Mouse (Mus musculus): ENCODE results near the gene Spata20.

Spata20 gene

DNA sequence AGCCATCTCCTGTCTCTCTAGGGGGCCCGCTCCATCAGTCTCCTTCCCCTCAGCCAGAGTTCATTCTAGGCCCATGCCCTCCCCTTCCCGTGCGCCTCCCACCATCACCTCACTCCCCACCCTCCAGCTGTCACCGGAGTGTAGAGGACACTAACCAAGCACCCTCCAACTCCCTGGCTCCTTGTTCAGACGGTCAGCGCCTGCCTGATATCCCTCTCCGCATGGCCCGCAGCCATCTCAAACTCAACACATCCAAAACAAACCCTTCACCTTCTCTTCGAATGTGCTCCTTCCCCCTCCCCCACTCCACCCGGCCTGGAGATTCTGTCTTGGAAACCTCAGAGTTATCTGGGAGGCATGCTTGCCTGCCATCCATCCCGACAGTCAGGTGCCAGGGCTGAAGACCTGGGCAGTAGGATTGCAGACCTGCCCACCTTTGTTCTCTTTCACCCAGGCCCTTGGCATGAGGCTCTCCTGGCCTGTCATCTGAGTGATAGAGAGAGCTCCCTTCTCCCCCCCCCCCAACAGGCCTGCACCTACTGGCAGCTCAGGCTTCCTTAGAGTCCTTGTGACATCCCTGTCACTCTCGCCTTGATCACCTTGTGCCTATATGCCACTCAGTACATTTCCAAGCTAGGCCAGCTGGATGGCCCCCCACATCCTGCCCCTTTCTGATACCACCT is 34.7 kb downstream of the Spata20 start:
- DNase-seq (ENCODE audit: low spot score in 2 of 2), result no peak

- no peak for DNase-seq (ENCODE audit: low spot score in 2 of 2)
Measured at GRCm38 (mm10) chr11:94449886-94450285, 36.1 kb downstream of the Spata20 start.

- no peak for DNase-seq (ENCODE audit: low spot score in 2 of 2)
Measured at GRCm38 (mm10) chr11:94449239-94449638, 36.7 kb downstream of the Spata20 start.

GRCm38 (mm10) chr11:94447017-94447416 is 39.0 kb downstream of the Spata20 start:
- DNase-seq (ENCODE audit: low spot score in 2 of 2), result no peak

DNA sequence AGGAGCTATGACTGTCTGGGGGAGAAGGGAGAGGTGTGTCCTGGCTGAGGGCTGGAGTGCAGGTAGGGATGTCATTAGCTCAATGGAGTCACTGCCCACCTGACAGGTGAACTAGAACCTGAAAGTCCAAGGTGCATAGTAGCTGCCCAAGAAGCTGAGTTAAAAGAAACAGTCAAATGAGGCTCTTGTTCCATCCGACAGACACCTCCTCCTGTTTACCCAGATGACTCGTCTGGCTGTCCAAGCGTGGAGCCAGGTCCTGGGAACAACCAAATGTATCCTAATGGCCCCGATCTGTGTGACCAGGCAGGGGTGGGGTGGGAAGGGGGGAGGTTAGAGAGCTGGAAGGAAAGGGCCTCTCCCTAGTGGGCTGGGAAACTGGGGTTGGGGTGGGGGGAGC is 40.7 kb downstream of the Spata20 start:
- DNase-seq (ENCODE audit: low spot score in 2 of 2), result no peak

- no peak for DNase-seq (ENCODE audit: low spot score in 2 of 2)
Measured at GRCm38 (mm10) chr11:94444829-94445228, 41.1 kb downstream of the Spata20 start.

DNA sequence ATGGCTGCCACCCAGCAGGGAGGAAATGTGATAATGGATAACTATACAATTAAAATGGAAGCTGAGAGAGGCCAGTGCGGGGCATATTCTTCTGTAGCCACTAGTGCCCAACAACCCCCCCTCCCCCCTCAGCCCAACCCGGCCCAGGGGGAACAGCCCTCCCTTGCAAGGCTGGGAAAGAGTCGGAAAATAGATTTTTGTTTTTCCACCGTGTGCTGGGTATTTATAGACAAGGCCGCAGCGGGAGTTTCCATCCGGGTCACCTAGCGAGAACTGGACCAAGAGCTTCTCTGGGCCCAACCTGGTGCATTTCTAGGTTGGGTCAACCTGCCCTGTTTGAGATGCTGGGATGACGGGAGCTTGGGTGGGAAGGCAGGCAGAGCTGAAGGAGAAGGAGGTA is 44.2 kb downstream of the Spata20 start:
- DNase-seq (ENCODE audit: low spot score in 2 of 2), result no peak

GRCm38 (mm10) chr11:94441122-94441521 is 44.9 kb downstream of the Spata20 start:
- no peak for DNase-seq (ENCODE audit: low spot score in 2 of 2)

DNA sequence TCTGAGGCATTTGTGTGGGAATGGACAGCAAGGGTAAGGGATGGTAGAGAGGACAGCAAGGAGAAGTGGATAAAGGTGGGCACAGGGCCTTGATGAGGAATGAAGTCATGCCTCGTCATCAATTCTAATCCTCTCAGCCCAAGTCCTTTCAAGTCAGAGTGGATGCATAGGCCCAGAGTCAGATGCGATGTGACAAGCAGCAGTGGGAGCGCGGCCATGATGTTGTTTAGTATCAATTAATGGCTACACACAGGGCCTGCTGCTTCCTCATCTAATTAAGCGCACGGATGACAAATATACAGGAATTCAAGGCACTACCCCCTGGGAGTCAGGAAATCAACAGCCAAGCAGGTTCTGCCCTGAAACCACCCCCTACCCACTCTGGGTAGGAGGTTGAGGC is 45.6 kb downstream of the Spata20 start:
- DNase-seq (ENCODE audit: low spot score in 2 of 2), result no peak

- no peak for DNase-seq (ENCODE audit: low spot score in 2 of 2)
Measured at GRCm38 (mm10) chr11:94429011-94429651, 56.8 kb downstream of the Spata20 start.
